Mouse (Mus musculus) heart, adult 2 months (tissue): ENCODE results near the gene Gm2022. TPM values are rescaled to one million over a fixed set of nuclear protein-coding genes. Genes with fewer than 3 reads are reported as not detected.
"Not testable (repeated sequence)": the region's sequence is repeated elsewhere in the genome, so short reads cannot be mapped to it uniquely, and the experiment has no call there.

Experiments used
- DNase-seq, 2 experiments: peaks; one replicate each; pipeline ENCODE4 v3.0.0; 2021
- H3K27ac ChIP-seq: fragments of 200-600 bp; 2 replicates; pipeline ENCODE4 v1.8.1; 2022
- H3K27me3 ChIP-seq: fragments of 200-500 bp; 2 replicates; pipeline ENCODE4 v1.6.1; 2012; ENCODE audit warnings: mild to moderate bottlenecking, low read length, inconsistent platforms, mixed read lengths; ENCODE audit not compliant: control insufficient read depth, insufficient read depth
- H3K36me3 ChIP-seq: fragments of 200-500 bp; 2 replicates; pipeline ENCODE4 v1.6.1; 2012; ENCODE audit warnings: low read length, inconsistent platforms; ENCODE audit not compliant: control insufficient read depth, insufficient read depth
- H3K4me1 ChIP-seq: fragments of 200-500 bp; 2 replicates; pipeline ENCODE4 v1.6.1; 2011; ENCODE audit warnings: low read length; ENCODE audit not compliant: control insufficient read depth, insufficient read depth
- H3K4me3 ChIP-seq: fragments of 200-600 bp; 2 replicates; pipeline ENCODE4 v1.8.1; 2022
- H3K79me2 ChIP-seq: fragments of 200-500 bp; replicated peaks from 2 replicates; pipeline ENCODE4 v1.6.1; 2012; ENCODE audit warnings: mild to moderate bottlenecking, inconsistent platforms, low read length, moderate library complexity, mixed read lengths; ENCODE audit not compliant: control insufficient read depth, insufficient read depth
- H3K9ac ChIP-seq: fragments of 200-500 bp; 2 replicates; pipeline ENCODE4 v1.6.1; 2012; ENCODE audit warnings: low read depth, mild to moderate bottlenecking, control low read depth, inconsistent platforms, low read length, mixed read lengths
- WGBS: fragments of 180-500 bp; shearing (Covaris S2); methylation state at CpG from one replicate; pipeline ENCODE4 v1.1.7; 2018; 5-methylcytosine and 5-hydroxymethylcytosine counted together
- intact Hi-C: fragments of 180-260 bp; cut with DNase I; formaldehyde crosslinking; loops from one replicate; pipeline ENCODE4 v1.15.1; 2025
- long read RNA-seq: library from polyadenylated mRNA; stranded (forward); transcript quantifications from one replicate; pipeline ENCODE4 v2.0.0, GENCODE M21; 2021
- polyA plus RNA-seq: library from polyadenylated mRNA; depleted of rRNA; stranded (reverse); fragments of >200 nt; gene quantifications from 2 replicates; pipeline ENCODE4 v1.2.3, GENCODE M21; 2012; rRNA removed
- total RNA-seq, 2 experiments: library from RNA; stranded (reverse); gene quantifications; 2 replicates each; pipeline ENCODE4 v1.2.3; 2021

The Gm2022 gene
- total RNA-seq (not detected), polyA plus RNA-seq (not detected in 2 replicates)
- long read RNA-seq: 0 reads

DNA sequence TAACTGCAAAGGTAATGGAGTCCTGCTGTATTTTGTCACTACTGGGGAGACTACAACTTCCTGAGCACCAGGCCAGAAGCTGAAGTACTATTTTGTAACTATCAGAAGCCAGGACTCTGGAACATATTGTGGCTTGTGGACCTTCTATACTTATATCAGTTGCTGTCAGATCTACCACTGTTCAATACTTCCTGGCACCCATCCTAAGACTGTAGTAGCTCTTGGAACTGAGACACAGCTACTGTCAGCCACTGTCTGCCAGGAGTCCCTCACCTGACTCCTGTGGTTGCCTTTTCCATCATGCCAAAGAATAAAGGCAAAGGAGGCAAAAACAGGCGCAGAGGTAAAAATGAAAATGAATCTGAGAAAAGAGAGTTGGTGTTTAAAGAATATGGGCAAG lies at the start of gene Gm2022:
Gm2022 (plus strand) TSS at position 301 of the 400 bp plus-strand sequence.
- H3K9ac ChIP-seq, H3K27me3 ChIP-seq, H3K4me1 ChIP-seq, intact Hi-C loops, H3K36me3 ChIP-seq, DNase-seq, H3K4me3 ChIP-seq, H3K79me2 ChIP-seq, H3K27ac ChIP-seq: not testable (repeated sequence)
- 58% methylated on average over 1 of the region's 1 CpGs for WGBS

DNA sequence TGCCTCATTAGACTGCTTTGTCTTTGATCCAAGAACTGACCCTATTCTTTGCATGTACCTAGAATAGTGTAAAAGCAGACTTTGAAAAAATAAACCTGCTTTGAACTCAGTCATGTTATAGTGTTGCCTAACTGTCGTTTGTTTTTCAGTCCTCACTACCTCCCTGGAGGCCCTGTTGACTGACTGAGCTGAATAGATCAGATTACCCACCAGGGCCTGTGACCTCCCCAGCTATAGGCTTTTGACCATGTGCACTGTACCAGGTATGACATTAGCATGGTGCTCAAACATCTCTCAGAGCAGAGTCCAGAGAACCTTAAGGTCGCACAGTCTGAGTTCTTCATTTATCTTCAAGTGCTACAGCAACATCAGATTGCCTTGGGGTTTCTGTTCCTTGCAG lies 44.5 kb upstream of the Gm2022 start:
- DNase-seq, intact Hi-C loops, H3K4me1 ChIP-seq, H3K9ac ChIP-seq, H3K79me2 ChIP-seq, H3K36me3 ChIP-seq, H3K27ac ChIP-seq, H3K27me3 ChIP-seq, H3K4me3 ChIP-seq: not testable (repeated sequence)
- WGBS: no CpG with 5 or more reads among the region's 2 CpGs

DNA sequence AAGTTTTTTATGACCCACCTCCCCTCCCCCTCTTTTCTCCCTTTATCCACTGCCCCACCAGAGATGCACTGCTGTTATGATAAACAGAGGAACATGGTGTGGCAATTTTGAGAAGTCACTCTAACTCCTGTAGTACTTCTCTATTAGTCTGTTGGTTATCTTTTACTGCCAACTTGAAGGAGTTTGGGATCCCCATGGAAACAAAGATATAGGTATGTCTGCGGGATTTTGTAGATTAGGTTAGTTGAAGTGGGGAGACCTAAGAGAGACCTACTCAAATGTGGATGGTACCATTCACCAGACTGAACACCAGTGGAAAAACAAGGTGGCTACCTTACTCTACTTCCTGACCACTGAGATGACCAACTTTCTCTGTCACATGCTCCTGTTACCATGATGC lies 39.1 kb upstream of the Gm2022 start:
- WGBS: 50% methylated on average over 1 of the region's 1 CpGs
- H3K79me2 ChIP-seq, intact Hi-C loops, H3K4me1 ChIP-seq, H3K4me3 ChIP-seq, H3K9ac ChIP-seq, H3K27me3 ChIP-seq, H3K27ac ChIP-seq, DNase-seq, H3K36me3 ChIP-seq: not testable (repeated sequence)

- H3K36me3 ChIP-seq, H3K27ac ChIP-seq, H3K79me2 ChIP-seq, intact Hi-C loops, H3K4me1 ChIP-seq, H3K27me3 ChIP-seq, H3K4me3 ChIP-seq, H3K9ac ChIP-seq: not testable (repeated sequence)
- peak in 1 of 2 experiments; percentile 19 for DNase-seq
- 76% methylated on average over 23 of the region's 23 CpGs for WGBS
These were observed 33.2 kb upstream of the Gm2022 start for GRCm38 (mm10) chr12:87861740-87862692.

DNA sequence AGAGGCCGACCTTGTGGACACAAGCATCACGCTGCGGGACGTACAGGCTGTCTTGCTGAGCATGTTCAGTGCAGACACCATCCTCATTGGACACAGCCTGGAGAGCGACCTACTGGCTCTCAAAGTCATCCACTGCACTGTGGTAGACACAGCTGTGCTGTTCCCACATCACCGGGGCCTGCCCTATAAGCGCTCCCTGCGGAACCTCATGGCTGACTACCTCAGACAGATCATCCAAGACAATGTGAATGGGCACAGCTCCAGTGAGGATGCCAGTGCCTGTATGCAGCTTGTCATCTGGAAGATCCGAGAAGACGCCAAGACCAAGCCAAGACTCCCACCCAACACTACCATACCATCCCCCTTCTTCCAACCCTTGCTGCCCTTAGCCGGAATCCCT lies 31.5 kb upstream of the Gm2022 start:
- intact Hi-C loops, H3K36me3 ChIP-seq, DNase-seq, H3K4me1 ChIP-seq, H3K27ac ChIP-seq, H3K4me3 ChIP-seq, H3K27me3 ChIP-seq, H3K79me2 ChIP-seq, H3K9ac ChIP-seq: not testable (repeated sequence)
- WGBS: 91% methylated on average over 10 of the region's 11 CpGs

- H3K27ac ChIP-seq, H3K4me3 ChIP-seq, H3K79me2 ChIP-seq, intact Hi-C loops, H3K4me1 ChIP-seq, H3K9ac ChIP-seq, DNase-seq, H3K36me3 ChIP-seq, H3K27me3 ChIP-seq: not testable (repeated sequence)
- WGBS: 62% methylated on average over 2 of the region's 2 CpGs
These were observed 31.1 kb upstream of the Gm2022 start for GRCm38 (mm10) chr12:87864048-87864447.

DNA sequence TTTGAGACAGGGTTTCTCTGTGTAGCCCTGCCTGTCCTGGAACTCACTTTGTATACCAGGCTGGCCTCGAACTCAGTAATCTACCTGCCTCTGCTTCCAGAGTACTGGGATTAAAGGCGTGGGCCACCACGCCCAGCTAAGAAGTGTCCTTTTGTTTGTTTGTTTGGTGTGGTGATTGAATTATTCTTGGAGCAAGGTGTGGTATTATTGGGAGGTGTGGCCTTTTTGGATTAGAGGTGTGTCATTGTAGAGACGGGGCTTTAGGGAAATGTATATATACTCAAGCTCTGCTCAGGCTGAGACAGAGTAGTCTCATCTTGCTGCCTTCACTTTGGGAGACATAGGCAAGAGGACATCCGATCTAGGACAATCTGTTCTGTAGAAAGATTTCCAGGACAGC lies 21.4 kb upstream of the Gm2022 start, which contains the start of gene Gm2016:
Gm2016 (plus strand) TSS at position 301 of the 400 bp plus-strand sequence.
- H3K79me2 ChIP-seq, DNase-seq, H3K27ac ChIP-seq, intact Hi-C loops, H3K4me1 ChIP-seq, H3K27me3 ChIP-seq, H3K4me3 ChIP-seq, H3K9ac ChIP-seq, H3K36me3 ChIP-seq: not testable (repeated sequence)
- 64% methylated on average over 5 of the region's 5 CpGs for WGBS

DNA sequence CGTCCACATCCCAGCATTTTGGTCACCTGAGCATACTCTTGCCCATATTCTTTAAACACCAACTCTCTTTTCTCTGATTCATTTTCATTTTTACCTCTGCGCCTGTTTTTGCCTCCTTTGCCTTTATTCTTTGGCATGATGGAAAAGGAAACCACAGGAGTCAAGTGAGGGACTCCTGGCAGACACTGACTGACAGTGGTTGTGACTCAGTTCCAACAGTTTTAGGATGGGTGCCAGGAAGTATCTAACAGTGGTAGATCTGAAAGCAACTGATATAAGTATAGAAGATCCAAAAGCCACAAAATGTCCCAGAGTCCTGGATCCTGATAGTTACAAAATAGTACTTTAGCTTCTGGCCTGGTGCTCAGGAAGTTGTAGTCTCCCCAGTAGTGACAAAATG lies 24.6 kb downstream of the Gm2022 start, which contains the start of gene Gm2035:
Gm2035 (minus strand) TSS at position 137 of the 400 bp plus-strand sequence.
- H3K27ac ChIP-seq, H3K4me1 ChIP-seq, H3K79me2 ChIP-seq, H3K9ac ChIP-seq, H3K27me3 ChIP-seq, DNase-seq, H3K4me3 ChIP-seq, H3K36me3 ChIP-seq, intact Hi-C loops: not testable (repeated sequence)
- 67% methylated on average over 2 of the region's 2 CpGs for WGBS
